Mouse (Mus musculus) lung, postnatal 10 days (tissue): Measurements from ENCODE around the gene Sdk1.

ENCODE experiments used
- DNase-seq: peaks from one replicate; pipeline ENCODE4 v3.0.0; 2021

Sdk1 gene

GRCm38 (mm10) chr5:142150756-142151155, 909.5 kb downstream of the Sdk1 start:
- DNase-seq: no peak

GRCm38 (mm10) chr5:142156868-142157852, 915.9 kb downstream of the Sdk1 start:
- DNase-seq: no peak

GRCm38 (mm10) chr5:142163483-142163882, 922.2 kb downstream of the Sdk1 start:
- no peak for DNase-seq

GRCm38 (mm10) chr5:142173636-142174035, 932.3 kb downstream of the Sdk1 start:
- DNase-seq: no peak

GRCm38 (mm10) chr5:142178164-142178563, 936.9 kb downstream of the Sdk1 start:
- DNase-seq: no peak

- no peak for DNase-seq
Measured at GRCm38 (mm10) chr5:142179304-142179703, 938.0 kb downstream of the Sdk1 start.

- DNase-seq: no peak
Measured at GRCm38 (mm10) chr5:142181862-142182261, 940.6 kb downstream of the Sdk1 start.

GRCm38 (mm10) chr5:142188765-142189164, 947.5 kb downstream of the Sdk1 start:
- no peak for DNase-seq

GRCm38 (mm10) chr5:142209911-142210310, 968.6 kb downstream of the Sdk1 start:
- no peak for DNase-seq

GRCm38 (mm10) chr5:142212252-142212651, 971.0 kb downstream of the Sdk1 start:
- DNase-seq: no peak

- no peak for DNase-seq
Measured at GRCm38 (mm10) chr5:142215981-142216380, 974.7 kb downstream of the Sdk1 start.

- peak; percentile 14 for DNase-seq
Measured at GRCm38 (mm10) chr5:142220851-142221503, 979.7 kb downstream of the Sdk1 start.

GRCm38 (mm10) chr5:142228957-142229810, 987.9 kb downstream of the Sdk1 start:
- no peak for DNase-seq

- DNase-seq: no peak
Measured at GRCm38 (mm10) chr5:142229811-142230205, 988.5 kb downstream of the Sdk1 start.

GRCm38 (mm10) chr5:142240288-142240687, 999.0 kb downstream of the Sdk1 start:
- no peak for DNase-seq

GRCm38 (mm10) chr5:142242597-142242996, 1001.3 kb downstream of the Sdk1 start:
- no peak for DNase-seq

- no peak for DNase-seq
Measured at GRCm38 (mm10) chr5:142243069-142243468, 1001.8 kb downstream of the Sdk1 start.

- no peak for DNase-seq
Measured at GRCm38 (mm10) chr5:142256231-142256630, 1014.9 kb downstream of the Sdk1 start.

GRCm38 (mm10) chr5:142258716-142259115, 1017.4 kb downstream of the Sdk1 start:
- DNase-seq: no peak

GRCm38 (mm10) chr5:142262060-142262459, 1020.8 kb downstream of the Sdk1 start:
- DNase-seq: no peak
